Mouse (Mus musculus) midbrain, embryonic 15.5 days (tissue): ENCODE data around the gene Bcl2l11. TPM values are rescaled to one million over a fixed set of nuclear protein-coding genes. Genes with fewer than 3 reads are reported as not detected.

Experiments used
- ATAC-seq: fragments of 200-750 bp; cut with Nextera tagmentation; replicated peaks from 2 replicates; pipeline ENCODE4 v1.8.0; 2017; ENCODE audit warnings: moderate TSS enrichment
- H3K27ac ChIP-seq: fragments of 300-500 bp; sonication (generic); 2 replicates; pipeline ENCODE4 v1.5.1; 2015; ENCODE audit warnings: mild to moderate bottlenecking, inconsistent platforms
- H3K27me3 ChIP-seq: fragments of 300-500 bp; sonication (generic); replicated peaks from 2 replicates; pipeline ENCODE4 v1.6.1; 2015; ENCODE audit warnings: inconsistent platforms
- H3K36me3 ChIP-seq: fragments of 300-500 bp; sonication (generic); replicated peaks from 2 replicates; pipeline ENCODE4 v1.6.1; 2015; ENCODE audit warnings: inconsistent platforms
- H3K4me1 ChIP-seq: fragments of 300-500 bp; sonication (generic); 2 replicates; pipeline ENCODE4 v1.6.1; 2015; ENCODE audit warnings: inconsistent platforms
- H3K4me2 ChIP-seq: fragments of 300-500 bp; sonication (generic); 2 replicates; pipeline ENCODE4 v1.6.1; 2015; ENCODE audit warnings: inconsistent platforms, mild to moderate bottlenecking, moderate library complexity
- H3K4me3 ChIP-seq: fragments of 300-500 bp; sonication (generic); 2 replicates; pipeline ENCODE4 v1.5.1; 2015; ENCODE audit warnings: mild to moderate bottlenecking, inconsistent platforms
- H3K9ac ChIP-seq: fragments of 300-500 bp; sonication (generic); 2 replicates; pipeline ENCODE4 v1.6.1; 2015; ENCODE audit warnings: mild to moderate bottlenecking, inconsistent platforms
- H3K9me3 ChIP-seq: fragments of 300-500 bp; sonication (generic); 2 replicates; pipeline ENCODE4 v1.6.1; 2016; ENCODE audit warnings: inconsistent platforms
- WGBS: fragments of 180-500 bp; shearing (Covaris S2); methylation state at CpG from one replicate; pipeline ENCODE4 v1.1.7; 2015; ENCODE audit warnings: mixed read lengths; 5-methylcytosine and 5-hydroxymethylcytosine counted together
- polyA plus RNA-seq: library from polyadenylated mRNA; unstranded; fragments of >200 nt; fragmentation: Nextera tagmentation; extraction: Ambion mirVana; gene quantifications from 2 replicates; pipeline ENCODE4 v1.2.1, GENCODE M21; 2015

Gene Bcl2l11
- polyA plus RNA-seq = 11.8 and 12.0 TPM in 2 replicates

- peak within 1 kb of the TSS; percentile 52 for H3K9ac ChIP-seq
- peaks cover 57% of the 10 kb centered on the region for H3K4me1 ChIP-seq
- no peaks in the 10 kb centered on the region for H3K9me3 ChIP-seq
- H3K36me3 ChIP-seq = no peaks in the 10 kb centered on the region
- H3K4me2 ChIP-seq = peak within 1 kb of the TSS; percentile 99
- WGBS = under 1% methylated on average over 68 of the region's 76 CpGs
- peak within 1 kb of the TSS; percentile 84 for H3K4me3 ChIP-seq
- peak; percentile 83 for ATAC-seq
- H3K27ac ChIP-seq = peak within 1 kb of the TSS; percentile 69
- H3K27me3 ChIP-seq = peaks cover 29% of the 10 kb centered on the region
Observed at GRCm38 (mm10) chr2:128125635-128126470, at the start of gene Bcl2l11. Gene Bcl2l11, plus strand, starts transcription at chr2:128126038.

GRCm38 (mm10) chr2:128076936-128077335, 48.9 kb upstream of the Bcl2l11 start:
- peaks cover 9% of the 10 kb centered on the region for H3K4me1 ChIP-seq
- 76% methylated on average over 4 of the region's 4 CpGs for WGBS
- no peak overlapping the region for H3K4me2 ChIP-seq
- ATAC-seq = no peak
- no peak overlapping the region for H3K9ac ChIP-seq
- H3K9me3 ChIP-seq = no peaks in the 10 kb centered on the region
- no peaks in the 10 kb centered on the region for H3K36me3 ChIP-seq
- no peak overlapping the region for H3K4me3 ChIP-seq
- H3K27me3 ChIP-seq = no peaks in the 10 kb centered on the region
- no peak overlapping the region for H3K27ac ChIP-seq

DNA sequence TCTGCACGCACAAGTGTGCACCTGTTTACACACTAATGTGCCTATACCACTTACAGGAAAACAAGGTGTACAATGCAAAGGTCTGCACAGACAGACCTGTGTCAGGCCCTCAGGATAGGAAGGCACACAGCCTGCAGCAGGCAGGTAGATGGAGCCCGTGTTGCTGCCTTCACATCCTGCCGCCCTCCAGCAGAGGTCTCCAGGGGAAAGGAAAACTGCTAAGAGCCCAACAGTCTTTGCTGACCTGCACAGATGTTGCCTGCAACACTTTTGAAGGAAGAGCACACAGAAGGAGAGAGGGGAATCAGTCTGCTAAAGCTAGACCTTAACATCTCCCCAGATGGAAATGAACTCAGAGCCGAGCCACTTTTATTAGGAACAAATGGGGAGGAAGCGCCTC, 47.0 kb upstream of the Bcl2l11 start:
- Histone ChIP-seq H3K9me3 (no peaks in the 10 kb centered on the region), H3K4me3 (no peak overlapping the region), H3K9ac (no peak overlapping the region), H3K4me1 (peaks cover 9% of the 10 kb centered on the region), H3K27ac (peak overlapping the region; percentile 61), H3K27me3 (no peaks in the 10 kb centered on the region), H3K36me3 (no peaks in the 10 kb centered on the region), H3K4me2 (peak overlapping the region; percentile 22)
- 37% methylated on average over 5 of the region's 5 CpGs for WGBS
- peak; percentile 83 for ATAC-seq

GRCm38 (mm10) chr2:128079316-128079715, 46.5 kb upstream of the Bcl2l11 start:
- H3K4me3 ChIP-seq = no peak overlapping the region
- peak; percentile 79 for ATAC-seq
- peak overlapping the region; percentile 61 for H3K27ac ChIP-seq
- H3K4me1 ChIP-seq = peaks cover 9% of the 10 kb centered on the region
- H3K9me3 ChIP-seq = no peaks in the 10 kb centered on the region
- H3K27me3 ChIP-seq = no peaks in the 10 kb centered on the region
- H3K36me3 ChIP-seq = no peaks in the 10 kb centered on the region
- no peak overlapping the region for H3K9ac ChIP-seq
- WGBS = 46% methylated on average over 6 of the region's 6 CpGs
- peak overlapping the region; percentile 22 for H3K4me2 ChIP-seq

- ATAC-seq = no peak
- no peak overlapping the region for H3K4me3 ChIP-seq
- no peak overlapping the region for H3K4me2 ChIP-seq
- no peaks in the 10 kb centered on the region for H3K9me3 ChIP-seq
- H3K9ac ChIP-seq = no peak overlapping the region
- no peaks in the 10 kb centered on the region for H3K27me3 ChIP-seq
- H3K36me3 ChIP-seq = no peaks in the 10 kb centered on the region
- 54% methylated on average over 3 of the region's 3 CpGs for WGBS
- peaks cover 5% of the 10 kb centered on the region for H3K4me1 ChIP-seq
- no peak overlapping the region for H3K27ac ChIP-seq
Observed at GRCm38 (mm10) chr2:128083844-128084243, 42.0 kb upstream of the Bcl2l11 start.

GRCm38 (mm10) chr2:128084607-128085006, 41.2 kb upstream of the Bcl2l11 start:
- Histone ChIP-seq H3K4me3 (no peak overlapping the region), H3K27ac (no peak overlapping the region), H3K27me3 (no peaks in the 10 kb centered on the region), H3K4me1 (no peaks in the 10 kb centered on the region), H3K9me3 (no peaks in the 10 kb centered on the region), H3K4me2 (no peak overlapping the region), H3K36me3 (no peaks in the 10 kb centered on the region), H3K9ac (no peak overlapping the region)
- ATAC-seq = no peak
- 90% methylated on average over 5 of the region's 5 CpGs for WGBS

- H3K9ac ChIP-seq = no peak overlapping the region
- H3K9me3 ChIP-seq = no peaks in the 10 kb centered on the region
- no peaks in the 10 kb centered on the region for H3K4me1 ChIP-seq
- H3K27ac ChIP-seq = no peak overlapping the region
- no peak for ATAC-seq
- WGBS = 97% methylated on average over 1 of the region's 1 CpGs
- H3K4me2 ChIP-seq = no peak overlapping the region
- H3K27me3 ChIP-seq = no peaks in the 10 kb centered on the region
- H3K36me3 ChIP-seq = no peaks in the 10 kb centered on the region
- H3K4me3 ChIP-seq = no peak overlapping the region
Observed at GRCm38 (mm10) chr2:128085481-128085880, 40.4 kb upstream of the Bcl2l11 start.

DNA sequence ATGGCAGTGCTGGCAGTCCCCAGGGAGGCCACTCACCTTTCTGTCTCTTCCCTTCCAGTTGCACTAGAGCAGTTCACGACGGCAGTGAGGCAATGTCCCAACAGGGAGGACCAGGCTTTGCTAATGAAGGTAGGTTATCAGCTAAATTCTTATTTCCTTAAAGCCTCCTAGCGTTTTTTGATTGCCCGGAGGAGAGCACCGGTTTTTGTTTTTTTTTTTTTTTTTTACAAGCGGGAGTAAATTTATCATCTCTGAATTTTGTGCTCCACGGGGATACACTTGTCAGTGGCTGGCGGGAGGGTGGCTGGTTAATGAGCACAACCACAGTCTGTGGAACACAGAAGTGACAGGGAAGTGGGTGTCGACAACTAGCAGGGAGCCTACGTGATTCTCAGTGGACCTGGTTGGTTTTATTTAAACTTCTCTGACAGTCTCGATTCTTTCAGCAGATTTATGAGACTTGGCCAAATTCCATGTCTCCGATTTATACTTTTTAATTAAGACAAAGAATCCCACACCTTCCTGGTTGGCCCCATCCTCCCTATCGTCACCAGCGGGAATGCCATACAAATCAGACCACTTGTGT, 39.4 kb upstream of the Bcl2l11 start:
- H3K4me2 ChIP-seq = no peak overlapping the region
- WGBS = 71% methylated on average over 14 of the region's 14 CpGs
- H3K27me3 ChIP-seq = no peaks in the 10 kb centered on the region
- no peaks in the 10 kb centered on the region for H3K9me3 ChIP-seq
- no peak overlapping the region for H3K9ac ChIP-seq
- ATAC-seq = no peak
- H3K27ac ChIP-seq = no peak overlapping the region
- H3K4me3 ChIP-seq = no peak overlapping the region
- no peaks in the 10 kb centered on the region for H3K4me1 ChIP-seq
- no peaks in the 10 kb centered on the region for H3K36me3 ChIP-seq

- H3K4me3 ChIP-seq = no peak overlapping the region
- no peak for ATAC-seq
- no peaks in the 10 kb centered on the region for H3K27me3 ChIP-seq
- 0 out of 2 replicates have a peak, but pooled peaks cover 3% of the 10 kb centered on the region for H3K4me1 ChIP-seq
- no peak overlapping the region for H3K4me2 ChIP-seq
- H3K36me3 ChIP-seq = no peaks in the 10 kb centered on the region
- no peak overlapping the region for H3K27ac ChIP-seq
- H3K9ac ChIP-seq = no peak overlapping the region
- WGBS = 90% methylated on average over 7 of the region's 7 CpGs
- H3K9me3 ChIP-seq = no peaks in the 10 kb centered on the region
Observed at GRCm38 (mm10) chr2:128086996-128087526, 38.8 kb upstream of the Bcl2l11 start.

GRCm38 (mm10) chr2:128087798-128088545, 37.9 kb upstream of the Bcl2l11 start:
- H3K36me3 ChIP-seq = no peaks in the 10 kb centered on the region
- H3K27ac ChIP-seq = no peak overlapping the region
- no peak for ATAC-seq
- H3K9me3 ChIP-seq = no peaks in the 10 kb centered on the region
- no peak overlapping the region for H3K4me2 ChIP-seq
- H3K4me3 ChIP-seq = no peak overlapping the region
- H3K27me3 ChIP-seq = no peaks in the 10 kb centered on the region
- no peak overlapping the region for H3K9ac ChIP-seq
- H3K4me1 ChIP-seq = 0 out of 2 replicates have a peak, but pooled peaks cover 4% of the 10 kb centered on the region
- 86% methylated on average over 8 of the region's 8 CpGs for WGBS

DNA sequence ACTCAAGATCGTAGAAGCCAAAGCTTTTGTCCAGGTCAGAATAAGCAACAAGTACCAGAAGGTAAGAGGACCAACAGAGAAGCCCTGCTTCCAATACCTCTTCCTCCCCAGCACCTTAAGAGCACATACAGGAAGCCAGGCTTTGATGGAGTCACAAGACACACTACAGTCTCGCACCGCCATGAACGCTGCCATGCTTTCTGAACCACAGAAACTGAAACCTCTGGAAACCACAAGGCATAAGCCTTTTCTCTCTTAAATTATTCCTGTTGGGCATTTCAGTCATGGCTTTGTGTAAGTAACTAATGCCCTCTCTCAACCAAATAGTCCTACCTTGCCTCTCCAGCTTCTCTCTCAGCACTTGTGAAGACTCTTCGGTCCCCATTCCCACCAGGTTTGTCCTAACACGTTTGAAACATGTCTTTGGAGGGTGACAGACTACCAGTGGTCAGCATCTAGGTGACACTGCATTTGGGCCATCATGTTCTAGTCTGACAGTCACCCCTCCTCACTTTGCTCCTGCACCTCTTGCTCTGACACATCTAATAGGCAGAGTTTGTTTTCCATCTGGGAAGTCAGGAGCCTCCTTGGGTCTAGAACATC, 35.5 kb upstream of the Bcl2l11 start:
- Histone ChIP-seq H3K27ac (no peak overlapping the region), H3K36me3 (no peaks in the 10 kb centered on the region), H3K4me2 (no peak overlapping the region), H3K4me1 (0 out of 2 replicates have a peak, but pooled peaks cover 4% of the 10 kb centered on the region), H3K27me3 (no peaks in the 10 kb centered on the region), H3K9ac (no peak overlapping the region), H3K9me3 (no peaks in the 10 kb centered on the region), H3K4me3 (no peak overlapping the region)
- WGBS = 91% methylated on average over 6 of the region's 6 CpGs
- ATAC-seq = no peak
